Mouse (Mus musculus) thymus, postnatal 4 days (tissue): ENCODE data around the gene Rtp3.

Experiments
- DNase-seq: peaks from one replicate; pipeline ENCODE4 v3.0.0; 2021

Gene Rtp3

GRCm38 (mm10) chr9:110965910-110966231 is 24.5 kb downstream of the Rtp3 start:
- DNase-seq = no peak

- peak; percentile 62 for DNase-seq
Measured at GRCm38 (mm10) chr9:110965062-110965909, 25.1 kb downstream of the Rtp3 start.

- no peak for DNase-seq
Measured at GRCm38 (mm10) chr9:110963566-110964115, 26.7 kb downstream of the Rtp3 start.

GRCm38 (mm10) chr9:110961386-110961785 is 29.0 kb downstream of the Rtp3 start:
- DNase-seq = no peak

- DNase-seq = no peak
Measured at GRCm38 (mm10) chr9:110960230-110961149, 29.9 kb downstream of the Rtp3 start.

- no peak for DNase-seq
Measured at GRCm38 (mm10) chr9:110959669-110960068, 30.7 kb downstream of the Rtp3 start.

GRCm38 (mm10) chr9:110955962-110956361 is 34.4 kb downstream of the Rtp3 start:
- no peak for DNase-seq

- no peak for DNase-seq
Measured at GRCm38 (mm10) chr9:110954681-110955445, 35.5 kb downstream of the Rtp3 start.

- peak; percentile 88 for DNase-seq
Measured at GRCm38 (mm10) chr9:110953550-110954461, 36.6 kb downstream of the Rtp3 start.

- no peak for DNase-seq
Measured at GRCm38 (mm10) chr9:110952931-110953549, 37.3 kb downstream of the Rtp3 start.

GRCm38 (mm10) chr9:110952398-110952797 is 38.0 kb downstream of the Rtp3 start:
- DNase-seq = no peak

GRCm38 (mm10) chr9:110951866-110952265 is 38.5 kb downstream of the Rtp3 start:
- no peak for DNase-seq

GRCm38 (mm10) chr9:110951397-110951796 is 39.0 kb downstream of the Rtp3 start, which contains the start of gene Lrrc2:
Gene Lrrc2 (plus strand): TSS chr9:110951545.
- no peak for DNase-seq

- no peak for DNase-seq
Measured at GRCm38 (mm10) chr9:110950109-110950508, 40.3 kb downstream of the Rtp3 start.

- no peak for DNase-seq
Measured at GRCm38 (mm10) chr9:110948813-110949310, 41.5 kb downstream of the Rtp3 start.

GRCm38 (mm10) chr9:110947900-110948299 is 42.5 kb downstream of the Rtp3 start:
- no peak for DNase-seq

GRCm38 (mm10) chr9:110947261-110947661 is 43.1 kb downstream of the Rtp3 start:
- no peak for DNase-seq

- peak; percentile 62 for DNase-seq
Measured at GRCm38 (mm10) chr9:110946548-110947044, 43.8 kb downstream of the Rtp3 start.

GRCm38 (mm10) chr9:110945926-110946325 is 44.5 kb downstream of the Rtp3 start, which contains the start of gene Tdgf1:
Gene Tdgf1 (minus strand): TSS chr9:110946158.
- DNase-seq = no peak

GRCm38 (mm10) chr9:110945343-110945742 is 45.0 kb downstream of the Rtp3 start:
- DNase-seq = no peak

GRCm38 (mm10) chr9:110944265-110944664 is 46.1 kb downstream of the Rtp3 start:
- DNase-seq = peak; percentile 61
